Mouse (Mus musculus) retina, adult 2 months (tissue): Measurements from ENCODE around the gene Naip2.
"Not testable (repeated sequence)": the region's sequence is repeated elsewhere in the genome, so short reads cannot be mapped to it uniquely, and the experiment has no call there.

ENCODE experiments used
- DNase-seq: peaks from one replicate; pipeline ENCODE4 v3.0.0-alpha.2; 2012; ENCODE audit warnings: low read depth, low spot score

Naip2 gene

GRCm38 (mm10) chr13:100201659-100202333 is at the start of gene Naip2:
Naip2 (minus strand) TSS chr13:100202092.
- not testable (repeated sequence) for DNase-seq

- DNase-seq = not testable (repeated sequence)
Measured at GRCm38 (mm10) chr13:100246896-100247519, 45.1 kb upstream of the Naip2 start.

GRCm38 (mm10) chr13:100246223-100246622 is 44.3 kb upstream of the Naip2 start, which contains the start of gene Naip5:
Naip5 (minus strand) TSS chr13:100246323.
- DNase-seq = not testable (repeated sequence)

- no peak for DNase-seq
Measured at GRCm38 (mm10) chr13:100243702-100244101, 41.8 kb upstream of the Naip2 start.

- DNase-seq = not testable (repeated sequence)
Measured at GRCm38 (mm10) chr13:100213683-100214082, 11.8 kb upstream of the Naip2 start.

- no peak for DNase-seq
Measured at GRCm38 (mm10) chr13:100210540-100210939, 8.6 kb upstream of the Naip2 start.

GRCm38 (mm10) chr13:100203319-100203718 is 1.4 kb upstream of the Naip2 start:
- no peak for DNase-seq

GRCm38 (mm10) chr13:100200778-100201177 is 1.1 kb downstream of the Naip2 start:
- DNase-seq = no peak

GRCm38 (mm10) chr13:100195421-100195820 is 6.5 kb downstream of the Naip2 start:
- DNase-seq = no peak

GRCm38 (mm10) chr13:100183111-100183510 is 18.8 kb downstream of the Naip2 start:
- not testable (repeated sequence) for DNase-seq

GRCm38 (mm10) chr13:100174360-100174759 is 27.5 kb downstream of the Naip2 start:
- not testable (repeated sequence) for DNase-seq

GRCm38 (mm10) chr13:100166378-100166777 is 35.5 kb downstream of the Naip2 start:
- DNase-seq = not testable (repeated sequence)

GRCm38 (mm10) chr13:100162467-100162866 is 39.4 kb downstream of the Naip2 start:
- not testable (repeated sequence) for DNase-seq

- not testable (repeated sequence) for DNase-seq
Measured at GRCm38 (mm10) chr13:100161171-100161870, 40.6 kb downstream of the Naip2 start.

- DNase-seq = no peak
Measured at GRCm38 (mm10) chr13:100156624-100157023, 45.3 kb downstream of the Naip2 start.

- no peak for DNase-seq
Measured at GRCm38 (mm10) chr13:100152659-100153058, 49.2 kb downstream of the Naip2 start.

- DNase-seq = no peak
Measured at GRCm38 (mm10) chr13:100141646-100142314, 60.1 kb downstream of the Naip2 start.

- no peak for DNase-seq
Measured at GRCm38 (mm10) chr13:100125258-100125643, 76.6 kb downstream of the Naip2 start.

- peak; percentile 90 for DNase-seq
Measured at GRCm38 (mm10) chr13:100124423-100125257, 77.3 kb downstream of the Naip2 start, which contains the start of gene Smn1. Smn1 (plus strand) TSS chr13:100124852.

- DNase-seq = no peak
Measured at GRCm38 (mm10) chr13:100123970-100124369, 77.9 kb downstream of the Naip2 start.
